Mouse (Mus musculus): ENCODE results near the gene Ssc5d. TPM values are rescaled to one million over a fixed set of nuclear protein-coding genes. Genes with fewer than 3 reads are reported as not detected.

Ssc5d gene
- polyA plus RNA-seq, 1 experiment: 4.9 TPM

GRCm38 (mm10) chr7:4950561-4951342, 25.2 kb downstream of the Ssc5d start:
- H3K27ac ChIP-seq (replicated peaks; ENCODE audit: low read depth, low read length): no peak overlapping the region
- no peak overlapping the region for H3K4me3 ChIP-seq (ENCODE audit: insufficient read depth, low read depth, low read length)
- peaks cover 3% of the 10 kb centered on the region; the same call in 1 of the 2 replicates for H3K4me1 ChIP-seq (ENCODE audit: control insufficient read depth, insufficient read depth, insufficient read length, low read length)

DNA sequence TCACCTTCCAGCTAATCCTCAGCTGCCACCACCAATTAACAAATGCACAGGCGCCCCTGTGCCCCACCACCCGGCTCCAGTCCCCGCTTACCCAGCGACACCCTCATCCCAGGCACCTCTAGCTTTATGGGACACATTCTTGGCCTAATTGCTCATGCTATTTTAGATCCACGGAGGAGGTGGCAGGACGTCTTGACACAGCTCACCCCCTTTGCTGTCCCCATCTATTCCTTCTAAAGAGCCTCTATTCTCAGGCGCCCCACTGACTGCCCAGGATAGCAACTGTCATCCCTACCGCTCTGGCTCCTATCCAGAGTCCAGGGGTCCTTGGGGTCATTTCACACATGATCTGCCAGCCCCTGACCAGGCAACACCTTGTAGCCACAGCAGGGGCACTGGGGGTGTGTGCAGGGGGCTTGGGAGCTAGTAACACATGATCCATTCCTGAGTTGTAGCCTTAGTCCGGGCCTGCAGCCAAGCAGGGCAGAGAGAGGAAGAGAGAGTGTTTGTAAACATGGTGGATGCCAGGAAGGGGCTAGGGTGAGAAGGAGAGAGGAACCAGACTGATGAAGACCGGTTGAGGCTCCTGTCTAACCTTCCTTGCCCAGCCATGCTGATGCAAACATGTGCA, 28.3 kb downstream of the Ssc5d start:
- H3K27ac ChIP-seq (replicated peaks; ENCODE audit: low read depth, low read length): no peak overlapping the region
- H3K4me1 ChIP-seq (ENCODE audit: control insufficient read depth, insufficient read depth, insufficient read length, low read length): peaks cover 3% of the 10 kb centered on the region; the same call in 1 of the 2 replicates
- H3K4me3 ChIP-seq (ENCODE audit: insufficient read depth, low read depth, low read length): no peak overlapping the region

- H3K4me1 ChIP-seq (ENCODE audit: control insufficient read depth, insufficient read depth, insufficient read length, low read length): no peaks in the 10 kb centered on the region; the same call in 1 of the 2 replicates
- no peak overlapping the region for H3K27ac ChIP-seq (replicated peaks; ENCODE audit: low read depth, low read length)
- H3K4me3 ChIP-seq (ENCODE audit: insufficient read depth, low read depth, low read length): no peak overlapping the region
Observed at GRCm38 (mm10) chr7:4957361-4957760, 31.8 kb downstream of the Ssc5d start.

GRCm38 (mm10) chr7:4963527-4963926, 37.9 kb downstream of the Ssc5d start:
- Histone ChIP-seq H3K4me1 (ENCODE audit: control insufficient read depth, insufficient read depth, insufficient read length, low read length) (no peaks in the 10 kb centered on the region), H3K27ac (replicated peaks; ENCODE audit: low read depth, low read length) (no peak overlapping the region), H3K4me3 (ENCODE audit: insufficient read depth, low read depth, low read length) (0 out of 2 replicates have a peak overlapping the region, but pooled peaks have one; percentile 32)

- Histone ChIP-seq H3K4me1 (ENCODE audit: control insufficient read depth, insufficient read depth, insufficient read length, low read length) (no peaks in the 10 kb centered on the region), H3K4me3 (ENCODE audit: insufficient read depth, low read depth, low read length) (peak within 1 kb of the TSS; percentile 32), H3K27ac (replicated peaks; ENCODE audit: low read depth, low read length) (no peak within 1 kb of the TSS)
Observed at GRCm38 (mm10) chr7:4964272-4964671, 38.7 kb downstream of the Ssc5d start, which contains the start of gene Sbk2. Sbk2 (minus strand) TSS chr7:4964406.

DNA sequence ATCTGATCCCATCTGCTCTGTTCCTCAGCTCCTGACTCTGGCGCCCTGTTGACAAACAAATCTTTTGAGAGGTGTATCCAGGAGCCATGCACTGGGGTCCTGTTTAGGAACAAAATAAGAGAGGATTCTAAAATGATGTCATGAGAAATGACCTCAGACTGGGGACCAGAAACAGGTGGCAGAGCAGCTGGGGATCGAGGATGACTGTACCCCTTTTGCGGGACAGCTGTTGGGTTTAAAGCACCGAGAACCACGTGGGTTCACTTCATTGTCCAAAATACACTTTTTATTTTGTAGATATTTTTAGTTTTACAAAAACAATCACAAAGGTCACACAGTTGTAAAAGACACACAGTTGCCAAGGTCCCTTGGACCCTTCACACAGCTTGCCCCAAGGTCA, 39.4 kb downstream of the Ssc5d start:
- H3K27ac ChIP-seq (replicated peaks; ENCODE audit: low read depth, low read length): no peak overlapping the region
- H3K4me1 ChIP-seq (ENCODE audit: control insufficient read depth, insufficient read depth, insufficient read length, low read length): no peaks in the 10 kb centered on the region
- H3K4me3 ChIP-seq (ENCODE audit: insufficient read depth, low read depth, low read length): no peak overlapping the region

- Histone ChIP-seq H3K4me1 (ENCODE audit: control insufficient read depth, insufficient read depth, insufficient read length, low read length) (peaks cover 2% of the 10 kb centered on the region; the same call in 1 of the 2 replicates), H3K4me3 (ENCODE audit: insufficient read depth, low read depth, low read length) (no peak within 1 kb of the TSS), H3K27ac (replicated peaks; ENCODE audit: low read depth, low read length) (peak within 1 kb of the TSS; percentile 32; the same call in 1 of the 2 replicates)
Observed at GRCm38 (mm10) chr7:4971068-4971467, 45.5 kb downstream of the Ssc5d start, which contains the start of gene Sbk3. Sbk3 (minus strand) TSS chr7:4971168.

GRCm38 (mm10) chr7:4971710-4972109, 46.1 kb downstream of the Ssc5d start:
- H3K4me3 ChIP-seq (ENCODE audit: insufficient read depth, low read depth, low read length): no peak overlapping the region
- no peak overlapping the region for H3K27ac ChIP-seq (replicated peaks; ENCODE audit: low read depth, low read length)
- H3K4me1 ChIP-seq (ENCODE audit: control insufficient read depth, insufficient read depth, insufficient read length, low read length): peaks cover 2% of the 10 kb centered on the region; the same call in 1 of the 2 replicates

- H3K4me1 ChIP-seq (ENCODE audit: control insufficient read depth, insufficient read depth, insufficient read length, low read length): peaks cover 2% of the 10 kb centered on the region; the same call in 1 of the 2 replicates
- peak overlapping the region; percentile 32 for H3K27ac ChIP-seq (replicated peaks; ENCODE audit: low read depth, low read length)
- no peak overlapping the region for H3K4me3 ChIP-seq (ENCODE audit: insufficient read depth, low read depth, low read length)
Observed at GRCm38 (mm10) chr7:4972321-4973047, 46.9 kb downstream of the Ssc5d start.

- Histone ChIP-seq H3K4me3 (ENCODE audit: insufficient read depth, low read depth, low read length) (no peak overlapping the region), H3K4me1 (ENCODE audit: control insufficient read depth, insufficient read depth, insufficient read length, low read length) (peaks cover 2% of the 10 kb centered on the region; the same call in 1 of the 2 replicates), H3K27ac (replicated peaks; ENCODE audit: low read depth, low read length) (no peak overlapping the region)
Observed at GRCm38 (mm10) chr7:4975455-4975854, 49.9 kb downstream of the Ssc5d start.

DNA sequence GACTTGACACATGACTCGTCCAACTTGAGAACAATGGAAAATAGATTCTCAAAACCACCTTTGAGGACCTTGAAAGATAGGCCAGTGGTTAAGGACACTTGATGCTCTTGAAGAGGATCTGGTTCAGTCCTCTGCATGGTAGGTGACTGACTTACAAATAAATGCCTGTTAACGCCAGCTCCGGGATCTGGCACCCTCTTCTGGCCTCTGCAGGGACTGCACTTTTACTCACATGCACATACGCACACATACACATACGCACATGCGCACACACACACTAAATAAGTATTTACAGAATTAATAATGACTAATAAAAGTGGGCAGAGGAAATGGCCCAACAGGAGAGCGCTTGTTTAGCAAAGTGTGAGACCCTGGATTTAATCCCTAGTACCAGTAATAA, 51.2 kb downstream of the Ssc5d start:
- no peak overlapping the region for H3K27ac ChIP-seq (replicated peaks; ENCODE audit: low read depth, low read length)
- H3K4me3 ChIP-seq (ENCODE audit: insufficient read depth, low read depth, low read length): no peak overlapping the region

GRCm38 (mm10) chr7:4988250-4988649, 62.7 kb downstream of the Ssc5d start:
- no peak overlapping the region for H3K27ac ChIP-seq (replicated peaks; ENCODE audit: low read depth, low read length)
- no peak overlapping the region for H3K4me3 ChIP-seq (ENCODE audit: insufficient read depth, low read depth, low read length)
- H3K4me1 ChIP-seq (ENCODE audit: control insufficient read depth, insufficient read depth, insufficient read length, low read length): no peaks in the 10 kb centered on the region

More for the DNA sequence above, 51.2 kb downstream of the Ssc5d start:
- peaks cover 2% of the 10 kb centered on the region; the same call in 1 of the 2 replicates for H3K4me1 ChIP-seq (ENCODE audit: control insufficient read depth, insufficient read depth, insufficient read length, low read length)

GRCm38 (mm10) chr7:4993347-4993998, 67.9 kb downstream of the Ssc5d start:
- H3K4me1 ChIP-seq (ENCODE audit: control insufficient read depth, insufficient read depth, insufficient read length, low read length): peaks cover 8% of the 10 kb centered on the region
- H3K4me3 ChIP-seq (ENCODE audit: insufficient read depth, low read depth, low read length): no peak overlapping the region
- H3K27ac ChIP-seq (replicated peaks; ENCODE audit: low read depth, low read length): no peak overlapping the region

DNA sequence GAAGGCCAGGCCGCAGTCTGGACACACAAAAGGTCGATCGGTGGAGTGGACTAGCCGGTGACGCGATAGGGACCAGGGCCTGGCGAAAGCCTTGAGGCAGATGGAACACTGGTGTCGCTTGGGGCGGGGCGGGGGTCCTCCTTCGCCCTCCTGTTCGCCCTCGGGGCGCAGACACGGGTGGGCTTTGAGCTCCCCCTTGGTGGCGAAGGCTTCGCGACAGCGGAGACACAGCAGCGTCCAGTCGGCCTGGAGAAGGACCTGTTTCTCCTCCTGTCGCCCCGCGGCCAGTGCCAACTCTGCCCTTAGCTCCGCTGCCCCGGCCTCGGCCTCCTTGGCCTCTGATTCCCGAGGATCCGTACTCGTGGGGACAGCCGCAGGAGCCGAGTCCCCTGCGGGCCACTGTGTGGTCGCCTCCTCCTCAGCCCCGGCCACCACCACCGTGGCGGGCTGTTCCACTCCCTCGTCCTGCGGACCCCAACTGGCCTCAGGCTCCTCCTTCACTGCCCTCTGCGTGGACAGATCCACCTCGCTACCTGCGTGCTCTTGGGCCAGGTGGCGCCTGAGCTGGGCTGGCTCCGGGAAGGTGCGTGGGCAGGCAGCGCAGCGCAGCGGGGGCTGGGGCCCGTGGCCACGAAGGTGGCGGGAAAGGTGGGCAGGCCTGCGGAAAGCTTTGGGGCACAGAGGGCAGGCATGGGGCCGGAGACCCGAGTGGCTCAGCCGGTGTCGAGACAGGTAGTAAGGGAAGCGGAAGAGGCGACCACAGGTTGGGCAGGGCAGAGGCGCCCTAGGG, 68.6 kb downstream of the Ssc5d start:
- no peak overlapping the region for H3K27ac ChIP-seq (replicated peaks; ENCODE audit: low read depth, low read length)
- H3K4me3 ChIP-seq (ENCODE audit: insufficient read depth, low read depth, low read length): no peak overlapping the region

More for the DNA sequence above, 68.6 kb downstream of the Ssc5d start:
- H3K4me1 ChIP-seq (ENCODE audit: control insufficient read depth, insufficient read depth, insufficient read length, low read length): peaks cover 8% of the 10 kb centered on the region
